Mouse (Mus musculus): ENCODE data around the gene Ncbp2.

DNA sequence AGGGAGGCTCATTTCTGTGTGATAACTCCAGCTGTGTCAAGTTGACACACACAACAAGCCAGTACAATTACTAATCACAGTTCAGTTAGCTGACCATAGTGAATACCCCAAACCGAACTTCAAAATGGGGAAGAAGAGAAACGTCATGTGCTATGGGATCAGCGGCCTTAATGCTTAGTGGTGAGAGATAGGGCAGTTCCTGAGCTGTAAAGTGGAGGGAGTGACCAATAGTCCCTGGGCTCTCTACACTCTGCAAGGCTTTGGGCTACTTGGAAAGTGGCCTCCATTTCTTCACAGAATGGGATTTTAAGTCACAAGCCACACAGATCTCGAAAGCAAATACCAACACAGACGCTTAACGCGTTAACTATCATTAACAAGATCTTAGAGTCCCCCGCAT is 980 bp upstream of the Ncbp2 start:
- TF ChIP-seq POLR2A (IDR thresholded peaks at IDR 0.05; ENCODE audit: control insufficient read depth, low read depth, low read length) (no peak), CTCF (IDR thresholded peaks at IDR 0.05; ENCODE audit: control insufficient read depth, insufficient read depth, insufficient replicate concordance, low read depth, low read length) (no peak)

All from testis, adult 2 months (tissue).